ENCODE assay signal across 15 mouse cellular contexts in the genomic region with DNA sequence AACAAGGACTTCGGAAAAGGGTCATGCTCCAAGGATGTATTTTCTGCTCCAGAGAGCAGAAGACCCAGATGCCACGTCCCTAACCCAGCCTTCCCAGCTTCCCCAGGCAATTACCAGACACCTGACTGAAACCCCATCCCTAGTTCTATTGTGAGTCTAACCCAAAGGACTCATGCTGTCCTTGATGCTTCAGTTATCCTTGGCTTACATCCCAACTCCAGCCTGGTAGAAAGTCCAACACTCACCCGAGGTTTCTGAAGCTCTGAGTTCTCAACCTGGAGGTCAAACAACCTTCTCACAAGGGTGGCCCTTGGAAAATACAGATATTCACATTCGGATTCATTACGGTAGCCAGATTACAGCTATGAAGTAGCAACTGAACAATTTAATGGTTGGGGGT. TPM values are rescaled to one million over a fixed set of nuclear protein-coding genes. Genes with fewer than 3 reads are reported as not detected.
DNase-seq lines count a peak whose midpoint lies in the region.
"Had no signal": no experiment of that assay in that cellular context is flagged by ENCODE, and none has a peak within 500 bp of the region (broad histone marks: within the 10 kb centered on the region; RNA-seq: fewer than 3 reads in every experiment).

No protein-coding gene starts in this region.

- intact Hi-C loops in heart, postnatal 14 days (cut with DNase I), result loop anchor here (10.0 kb wide), 1 partner anchor 449 kb away; no protein-coding TSS in a partner anchor

- DNase-seq in heart, adult 11 months, result peak; percentile 56
- no peak for DNase-seq in heart, postnatal 14 days
- DNase-seq in kidney, adult 9 months, result peak; percentile 69
- no peak for DNase-seq in kidney, postnatal 4 days
- DNase-seq in retina, postnatal 1 day, result peak; percentile 18
- no peak for DNase-seq in retina, embryonic 14.5 days (ENCODE audit: low spot score)
- DNase-seq: adrenal gland, adult 8-10 months; adrenal gland, postnatal 14 days; adrenal gland, postnatal 36 days; B cell, adult 2 months; cerebellum, adult 11-12 months; cerebellum, adult 2 months; cerebellum, adult 9-10 months; cerebellum, postnatal 10 days; cerebellum, postnatal 25 days had no signal

RNA-seq across cellular contexts. Expression of a gene that starts 40.6 kb away (rescaled TPM):
- 1 to 10 TPM; 1.2 to 1.5 TPM for total RNA-seq in heart, postnatal 14 days (2021)

Comparison
In these comparisons a context has a peak if more than half of its experiments do, and no peak if none do; other contexts are left out.
1. DNase-seq: peak in heart, adult 11 months (single experiment), kidney, adult 9 months (single experiment) and retina, postnatal 1 day (single experiment); none in heart, postnatal 14 days (0 of 2), kidney, postnatal 4 days (0 of 2) and retina, embryonic 14.5 days (single experiment).